Mouse (Mus musculus) MN1 (cell line): ENCODE results near the gene Gcgr.
A peak's percentile ranks its signal among the peaks of the same experiment; 100 is the strongest.

Experiments
- DNase-seq: peaks from one replicate; pipeline ENCODE4 v3.0.0-alpha.2; 2016; ENCODE audit warnings: low spot score

Gcgr gene

DNA sequence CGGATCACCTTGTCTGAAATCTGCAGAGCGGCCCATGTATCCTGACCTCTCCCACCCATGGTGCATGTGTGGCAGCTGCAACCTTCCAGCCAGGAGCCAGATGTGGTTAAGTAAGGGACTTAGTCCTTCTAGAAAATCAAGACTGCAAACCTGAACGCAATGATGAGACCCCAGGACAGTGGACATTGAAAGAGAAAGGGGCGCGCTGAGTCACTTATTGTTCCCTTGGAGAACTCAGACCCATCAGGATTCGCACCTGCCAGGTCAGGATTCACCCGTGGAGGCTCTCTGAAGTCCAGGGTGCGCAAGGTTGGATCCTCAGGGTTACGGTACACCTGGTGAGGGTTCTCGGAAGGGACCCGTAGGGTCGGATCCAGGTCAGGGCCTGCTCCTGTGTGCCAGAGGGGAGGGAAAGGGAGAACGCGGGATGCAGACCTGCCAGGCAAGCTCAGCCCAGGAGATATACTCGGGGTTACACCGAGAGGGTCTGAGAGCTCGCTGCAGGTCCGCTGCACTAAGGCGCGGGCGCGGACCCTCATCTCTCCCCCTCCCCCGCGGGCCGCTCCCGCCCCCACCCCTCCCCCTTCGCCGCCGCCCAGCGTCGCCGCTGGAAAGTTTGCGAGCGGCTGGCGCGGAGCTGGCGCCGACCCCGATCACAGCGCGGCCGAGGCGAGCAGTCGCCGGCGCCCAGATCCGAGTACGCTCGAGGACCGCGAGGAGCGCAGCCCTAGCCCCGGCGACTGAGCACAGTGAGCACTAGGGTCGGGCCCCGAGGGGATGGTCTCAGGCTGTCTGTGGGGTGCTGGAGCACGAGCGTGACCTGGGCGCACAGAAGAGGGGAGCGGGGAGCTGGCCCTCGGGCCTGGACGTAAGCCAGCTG, at the start of gene Gcgr:
Gene Gcgr (plus strand): TSS at position 615 of the 880 bp plus-strand sequence.
- DNase-seq, result no peak

- DNase-seq, result no peak
Measured at GRCm38 (mm10) chr11:120483448-120483934, 47.0 kb upstream of the Gcgr start.

DNA sequence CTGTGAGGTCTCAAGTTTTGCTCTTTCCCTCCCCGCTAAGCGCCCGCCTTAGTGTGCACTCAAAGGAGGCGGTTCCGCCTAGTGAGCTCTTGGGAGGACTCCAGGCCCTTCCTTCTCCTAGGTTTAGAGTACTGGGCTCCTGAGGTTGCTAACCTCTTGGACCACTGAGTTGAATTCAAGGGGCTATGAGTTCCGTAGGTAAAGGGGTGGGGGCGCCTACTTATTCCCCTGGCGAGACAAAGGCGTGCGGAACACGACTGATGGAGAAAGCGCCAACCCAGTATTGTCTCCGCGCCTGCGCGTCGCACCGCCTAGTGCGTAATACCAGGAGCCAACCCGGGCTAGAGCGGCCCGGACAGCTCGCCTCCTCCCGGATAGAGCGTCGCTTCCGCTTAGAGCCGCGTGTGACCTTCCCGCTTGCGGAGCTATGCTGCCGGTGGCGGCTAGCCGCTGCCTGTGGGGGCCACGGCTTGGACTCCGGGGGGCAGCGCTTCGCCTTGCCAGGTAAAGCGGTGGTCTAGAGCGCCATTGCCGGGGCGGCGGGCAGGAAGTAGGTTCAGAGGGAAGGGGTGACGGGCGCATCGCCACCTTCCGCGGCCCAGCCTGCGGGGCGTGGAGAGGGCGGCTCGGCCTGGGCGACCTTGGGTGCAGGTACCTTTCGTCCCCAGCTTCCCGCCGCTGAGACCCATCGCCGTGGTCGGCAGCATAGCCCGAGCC, 46.1 kb upstream of the Gcgr start, which contains the start of gene Mrpl12:
Gene Mrpl12 (plus strand): TSS at position 349 of the 717 bp plus-strand sequence.
- peak; percentile 97 for DNase-seq

- no peak for DNase-seq
Measured at GRCm38 (mm10) chr11:120485251-120485650, 45.2 kb upstream of the Gcgr start.

GRCm38 (mm10) chr11:120488516-120488915, 42.0 kb upstream of the Gcgr start:
- DNase-seq, result peak; percentile 50

DNA sequence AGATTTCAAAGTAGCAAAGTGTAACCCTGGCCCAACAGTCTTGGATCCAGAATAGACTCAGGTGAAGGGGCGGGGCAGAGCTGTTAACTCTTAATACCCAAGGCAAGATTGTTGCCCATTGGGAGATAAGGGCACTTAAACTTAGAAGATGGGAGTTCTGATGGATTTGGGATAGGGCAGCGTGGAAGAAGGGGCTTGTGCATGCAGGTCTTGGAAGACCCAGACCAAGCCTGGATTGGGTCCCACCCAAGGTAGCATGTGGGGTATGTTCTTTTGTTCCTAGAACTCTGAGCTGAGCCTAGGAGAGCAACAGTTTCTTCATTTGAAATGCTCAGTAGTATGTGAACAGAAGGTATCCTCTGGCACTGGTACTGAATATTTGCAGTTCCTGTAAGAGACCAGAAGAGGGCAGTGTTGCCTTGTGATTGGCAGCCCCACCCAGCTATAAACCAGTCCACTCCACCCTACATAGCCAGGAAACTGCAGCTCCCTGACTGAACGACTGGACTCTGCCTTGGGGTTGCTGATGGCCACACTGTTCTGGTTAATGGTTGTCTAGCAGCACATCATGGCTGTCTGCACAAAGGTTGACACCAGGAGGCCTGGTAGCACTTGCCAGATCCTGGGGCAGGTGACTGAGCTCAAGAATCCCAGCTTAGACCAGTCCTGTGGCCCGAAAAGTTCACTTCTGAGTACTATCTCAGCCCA, 41.3 kb upstream of the Gcgr start:
- DNase-seq, result peak; percentile 91

GRCm38 (mm10) chr11:120490291-120491046, 40.0 kb upstream of the Gcgr start:
- peak; percentile 23 for DNase-seq

DNA sequence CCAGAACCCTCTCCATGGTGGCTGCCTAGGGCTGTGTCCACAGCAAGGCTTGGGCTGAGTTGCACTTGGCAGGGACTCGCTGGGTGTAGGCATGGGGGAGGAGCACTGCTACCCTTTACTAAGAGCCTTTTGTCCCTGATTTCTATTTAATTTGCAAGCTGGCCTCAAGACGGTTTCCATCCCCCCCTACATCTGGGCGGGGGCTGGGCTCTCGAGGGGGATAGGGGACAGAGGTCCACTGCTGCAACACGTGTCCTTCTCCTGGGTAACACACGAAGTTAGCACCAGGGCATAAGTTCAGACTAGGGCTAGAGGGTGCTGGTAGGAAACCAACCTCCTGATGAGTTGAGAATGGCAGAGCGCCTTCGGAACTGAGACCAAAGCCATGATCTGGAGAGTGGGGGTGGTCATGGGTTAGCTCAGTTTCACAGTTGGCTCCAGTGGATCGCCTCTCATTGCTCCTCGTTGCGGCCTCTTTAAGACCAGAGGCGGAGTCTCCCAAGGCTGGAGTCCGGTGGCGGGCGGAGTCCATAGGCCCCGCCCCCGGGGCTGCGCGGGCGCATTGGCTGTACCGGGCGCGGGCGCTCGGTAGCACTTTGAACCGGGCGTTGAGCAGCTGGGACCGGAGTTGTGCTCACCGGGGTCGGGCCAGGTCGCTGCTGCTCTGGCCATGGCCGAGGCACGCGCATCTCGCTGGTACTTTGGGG, 39.0 kb upstream of the Gcgr start, which contains the start of gene Slc25a10:
Gene Slc25a10 (plus strand): TSS at position 524 of the 707 bp plus-strand sequence.
- DNase-seq, result peak; percentile 95

GRCm38 (mm10) chr11:120492024-120492877, 38.2 kb upstream of the Gcgr start:
- DNase-seq, result peak; percentile 74

DNA sequence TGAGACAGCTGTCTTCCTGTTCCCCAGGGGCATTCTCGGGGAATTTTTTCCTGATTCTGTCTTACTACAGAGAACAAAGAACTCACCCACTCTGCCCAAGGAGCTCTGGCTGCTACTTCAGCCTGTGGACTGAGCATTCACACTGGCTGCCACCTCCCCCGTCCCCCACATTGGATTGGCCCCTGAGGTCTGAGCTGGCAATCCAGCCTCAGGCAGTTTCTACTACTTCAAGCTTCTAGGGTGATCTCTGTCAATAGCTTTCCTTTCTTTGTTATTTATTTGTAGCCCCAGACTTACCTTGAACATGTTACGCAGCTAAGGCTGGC, 37.7 kb upstream of the Gcgr start:
- DNase-seq, result peak; percentile 52

DNA sequence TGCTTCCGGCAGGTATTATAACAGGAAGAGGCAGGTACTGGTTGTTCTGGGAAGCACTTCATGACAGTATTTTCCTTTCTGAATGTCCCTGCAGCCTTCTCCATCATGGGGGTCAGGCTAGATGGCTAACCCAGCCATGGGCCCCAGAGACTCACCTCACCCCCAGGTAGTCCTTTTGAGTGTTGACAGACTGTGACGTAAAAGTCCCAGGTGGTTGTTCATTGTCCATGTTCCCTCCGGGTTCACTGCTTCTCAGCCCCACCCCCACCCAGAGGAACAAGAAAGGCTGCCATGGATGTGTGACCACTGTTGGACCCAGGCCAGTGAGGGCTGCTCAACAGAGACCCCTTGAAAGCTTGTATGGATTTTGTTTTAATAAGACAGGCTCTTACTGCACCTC, 37.1 kb upstream of the Gcgr start:
- no peak for DNase-seq

GRCm38 (mm10) chr11:120493911-120494310, 36.6 kb upstream of the Gcgr start:
- DNase-seq, result no peak

DNA sequence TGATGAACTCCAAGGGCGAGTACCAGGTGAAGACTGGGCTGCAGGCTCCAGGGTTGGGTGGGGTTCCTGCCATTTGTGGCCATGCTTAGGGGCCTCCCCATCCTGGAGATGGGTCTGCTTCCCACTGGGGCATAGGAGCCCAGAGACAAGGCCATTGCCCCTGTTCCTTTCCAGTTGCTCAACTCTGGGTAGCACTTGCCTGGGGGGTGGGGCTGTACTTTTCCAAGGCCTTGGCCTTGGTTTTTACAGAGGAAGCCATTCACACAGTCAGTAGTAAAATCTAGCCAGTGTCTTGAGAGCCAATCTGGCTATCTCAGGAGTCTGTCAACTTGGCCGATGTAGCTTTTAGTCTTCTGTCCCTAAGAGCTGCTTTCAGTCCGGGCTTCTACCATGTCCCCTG, 33.1 kb upstream of the Gcgr start:
- DNase-seq, result no peak

GRCm38 (mm10) chr11:120498226-120498625, 32.3 kb upstream of the Gcgr start:
- no peak for DNase-seq

- DNase-seq, result no peak
Measured at GRCm38 (mm10) chr11:120498891-120499290, 31.6 kb upstream of the Gcgr start.

GRCm38 (mm10) chr11:120499894-120500293, 30.6 kb upstream of the Gcgr start:
- no peak for DNase-seq

DNA sequence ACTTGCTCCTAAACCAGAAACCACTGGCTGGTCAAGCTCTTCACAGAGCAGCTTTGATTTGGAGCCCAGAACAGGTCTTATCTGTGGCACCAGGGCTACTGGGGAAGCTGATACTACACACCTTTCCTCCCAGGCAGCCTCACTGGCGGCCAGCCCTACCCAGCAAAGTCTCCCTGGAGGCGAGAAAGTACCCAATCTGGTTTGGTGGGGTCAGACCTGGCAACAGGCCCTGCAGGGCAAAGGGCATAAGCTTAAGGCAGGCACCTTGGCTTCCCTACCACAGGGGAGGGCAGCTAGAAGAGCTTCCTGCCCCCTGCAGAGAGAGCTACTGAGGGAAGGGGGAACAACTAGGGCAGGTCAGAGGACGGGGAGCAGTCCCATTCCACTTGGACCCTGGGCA, 30.1 kb upstream of the Gcgr start:
- no peak for DNase-seq

- no peak for DNase-seq
Measured at GRCm38 (mm10) chr11:120501018-120501417, 29.5 kb upstream of the Gcgr start.

- DNase-seq, result no peak
Measured at GRCm38 (mm10) chr11:120501701-120502100, 28.8 kb upstream of the Gcgr start.

- no peak for DNase-seq
Measured at GRCm38 (mm10) chr11:120505661-120506060, 24.8 kb upstream of the Gcgr start.
